Mouse (Mus musculus): ENCODE measurements around the gene Lrrtm4.

- TF ChIP-seq POLR2A (IDR thresholded peaks at IDR 0.05; ENCODE audit: insufficient read length, low read depth): no peak
- TF ChIP-seq MAX (IDR thresholded peaks at IDR 0.05; ENCODE audit: low read depth): no peak
- no peak for TF ChIP-seq USF1 (IDR thresholded peaks at IDR 0.05; ENCODE audit: low read depth)
- TF ChIP-seq CEBPB (IDR thresholded peaks at IDR 0.05; ENCODE audit: insufficient read depth, poor library complexity, severe bottlenecking): no peak
- no peak for TF ChIP-seq POLR2AphosphoS2 (IDR thresholded peaks at IDR 0.05; ENCODE audit: insufficient read length, low read depth)
- TF ChIP-seq E2F4 (IDR thresholded peaks at IDR 0.05; ENCODE audit: insufficient read depth): no peak
- TF ChIP-seq MYOG (IDR thresholded peaks at IDR 0.05; ENCODE audit: control insufficient read depth in 1 of 3, insufficient read depth in 1 of 3, insufficient read length in 2 of 3, low read depth in 2 of 3): no peak
- no peak for TF ChIP-seq TCF12 (IDR thresholded peaks at IDR 0.05; ENCODE audit: insufficient read depth, poor library complexity, severe bottlenecking)
- no peak for TF ChIP-seq MYOD1 (IDR thresholded peaks at IDR 0.05; ENCODE audit: control insufficient read depth in 1 of 3, insufficient read length in 2 of 3, low read depth in 2 of 3)
Measured at GRCm38 (mm10) chr6:80704183-80704582, 685.5 kb downstream of the Lrrtm4 start.
